Mouse (Mus musculus): ENCODE measurements around the gene Rgs9.
A peak's percentile ranks its signal among the peaks of the same experiment; 100 is the strongest.
"Not testable (repeated sequence)": the region's sequence is repeated elsewhere in the genome, so short reads cannot be mapped to it uniquely, and the experiment has no call there.

Gene Rgs9

DNA sequence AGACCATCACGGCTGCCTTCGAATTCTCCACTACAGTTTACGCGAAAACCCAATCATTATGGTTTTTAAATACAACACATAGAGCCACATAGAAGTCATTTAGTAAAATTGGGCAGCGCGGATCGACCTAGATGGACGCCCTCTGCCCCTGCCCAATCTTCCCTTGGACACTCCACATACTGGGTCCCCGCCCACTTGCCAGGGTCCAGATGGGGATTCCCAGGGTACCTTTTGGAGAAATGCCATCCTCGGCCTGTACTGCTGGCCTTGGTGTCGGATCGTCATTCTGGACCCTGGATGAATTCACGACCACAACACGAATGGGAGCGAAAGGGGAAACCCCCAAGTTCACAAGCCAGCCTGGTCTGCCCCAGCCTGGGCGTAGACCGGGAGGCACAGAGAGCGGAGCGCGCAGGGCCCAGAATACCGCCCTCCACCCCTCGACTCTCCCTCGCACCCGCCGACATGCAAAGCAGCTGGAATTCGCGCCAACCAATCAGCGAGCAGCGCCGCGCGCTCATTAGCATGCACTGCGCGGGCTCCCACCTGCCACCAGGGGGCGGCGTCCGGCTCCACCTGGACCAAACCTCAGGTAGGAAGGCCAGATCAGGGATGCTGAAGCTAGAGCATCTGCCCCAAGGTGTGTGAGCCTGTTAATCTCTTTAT is at the start of gene Rgs9:
Rgs9 (minus strand) TSS at position 420 of the 666 bp plus-strand sequence.
- DNase-seq, result peak; percentile 93

DNA sequence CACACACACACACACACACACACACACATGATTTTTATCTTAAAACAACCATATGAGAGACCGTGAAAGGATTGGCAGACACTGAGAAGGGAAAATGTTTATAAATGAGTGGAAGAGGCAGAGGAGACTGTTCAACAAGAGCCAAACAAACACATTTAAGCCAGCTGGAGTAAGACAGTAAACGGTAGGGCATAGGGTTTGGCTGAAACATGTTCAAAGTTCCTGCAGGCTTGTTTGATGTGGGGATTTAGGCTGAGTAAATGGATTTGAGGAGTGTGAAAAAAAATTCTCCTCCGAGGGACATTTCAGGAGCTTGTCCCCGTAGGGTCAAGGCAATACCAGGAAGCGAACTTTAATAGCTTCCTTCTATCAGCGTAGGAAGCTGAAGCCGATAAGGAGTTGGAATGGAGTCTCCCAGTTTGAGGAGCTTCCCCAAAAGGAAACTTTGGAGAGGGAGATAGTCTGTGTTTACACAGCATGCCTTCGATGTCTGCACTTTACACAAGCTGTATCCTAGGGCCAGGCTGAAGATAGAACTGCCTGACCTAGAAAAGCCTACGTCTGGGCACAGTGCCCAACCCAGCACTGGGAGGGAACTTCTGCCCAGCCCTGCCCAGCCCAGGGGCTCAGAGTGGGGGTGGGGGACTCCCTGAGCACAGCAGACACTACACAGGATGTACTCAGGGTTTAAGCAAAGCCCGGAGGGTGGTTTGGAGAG is 49.5 kb upstream of the Rgs9 start:
- DNase-seq, result peak; percentile 92 to 96

DNA sequence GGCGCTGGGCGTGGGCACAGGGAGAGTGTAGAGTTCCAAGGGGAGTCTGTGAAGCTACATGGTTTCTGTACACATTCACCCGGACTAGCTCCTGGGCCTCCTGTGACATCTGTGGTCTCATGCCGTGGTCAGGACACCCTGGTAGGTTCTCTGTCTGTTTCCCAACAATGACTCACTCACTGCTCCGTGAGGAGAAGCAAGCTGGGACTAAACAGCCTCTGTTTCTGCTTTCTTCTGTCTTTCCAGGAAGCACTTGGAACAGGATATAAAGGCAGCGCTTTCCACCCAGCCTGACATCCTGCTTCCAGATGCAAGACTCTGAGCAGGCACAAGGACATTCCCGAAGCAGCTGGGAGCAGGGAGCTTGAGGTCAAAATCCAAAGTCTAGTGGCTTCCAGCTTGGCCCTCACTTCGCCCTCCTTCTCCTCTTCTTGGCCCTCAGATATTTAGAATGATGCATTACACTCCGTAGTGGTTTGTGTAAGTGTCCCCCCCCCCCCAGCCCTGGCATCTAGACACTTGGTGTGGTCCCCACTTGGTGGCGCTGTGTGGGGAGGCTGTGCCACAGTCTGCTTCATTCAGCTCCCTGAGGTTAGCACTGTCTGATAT is 46.2 kb upstream of the Rgs9 start:
- peak; percentile 74 to 78 for DNase-seq

DNA sequence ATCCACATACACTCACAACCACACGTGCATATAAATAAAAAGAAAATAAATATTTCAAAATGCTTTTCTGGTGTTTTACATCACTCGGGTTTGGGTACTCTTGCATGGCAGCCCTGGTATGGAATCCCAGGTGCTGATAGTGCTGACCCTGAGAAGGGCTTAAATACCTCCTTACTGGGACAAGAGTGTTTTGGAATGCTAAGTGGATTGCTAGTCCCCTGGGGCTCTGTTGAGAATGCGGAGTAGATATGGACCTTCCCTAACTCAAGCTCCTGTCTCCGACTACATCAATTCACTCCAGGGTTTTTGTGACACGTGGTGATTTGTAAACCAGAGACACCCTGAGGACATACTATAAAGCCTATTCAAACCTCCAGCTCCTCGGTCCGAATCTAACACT is 45.6 kb upstream of the Rgs9 start:
- no peak for DNase-seq

DNA sequence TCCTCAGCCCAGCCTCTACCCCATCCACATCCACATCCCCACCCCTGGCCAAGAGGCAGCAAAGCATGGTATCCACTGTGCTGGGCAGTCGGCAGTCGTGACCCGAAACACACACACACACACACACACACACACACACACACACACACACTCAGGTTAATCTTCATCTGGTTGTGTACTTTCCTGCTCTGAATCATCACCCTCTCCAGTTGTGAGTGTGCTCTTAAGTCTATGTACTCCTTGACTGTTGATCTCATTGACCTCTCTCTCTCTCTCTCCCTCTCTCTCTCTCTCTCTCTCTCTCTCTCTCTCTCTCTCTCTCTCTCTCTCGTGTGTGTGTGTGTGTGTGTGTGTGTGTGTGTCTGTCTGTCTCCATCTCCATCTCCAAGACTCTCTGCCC is 44.7 kb upstream of the Rgs9 start:
- not testable (repeated sequence) for DNase-seq

DNA sequence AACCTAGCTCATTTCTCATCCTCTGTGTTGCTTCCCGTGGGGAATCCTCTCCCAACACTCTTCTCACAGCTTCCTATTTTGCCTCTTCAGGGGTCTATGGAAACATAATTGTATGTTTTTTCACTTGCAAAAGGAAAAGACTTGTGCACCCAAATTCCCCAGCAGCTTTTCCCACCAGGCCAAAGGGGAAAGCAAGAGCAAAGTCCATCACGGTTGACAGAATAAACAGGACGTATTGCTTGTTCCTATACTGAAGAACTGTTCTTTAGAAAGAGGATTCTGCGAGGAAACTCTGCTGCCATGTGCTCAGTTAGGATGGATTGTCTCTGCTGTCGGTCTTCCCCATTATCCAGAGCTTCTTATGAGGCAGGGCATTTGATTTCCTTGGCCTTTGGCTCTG is 42.6 kb upstream of the Rgs9 start:
- DNase-seq, result no peak

DNA sequence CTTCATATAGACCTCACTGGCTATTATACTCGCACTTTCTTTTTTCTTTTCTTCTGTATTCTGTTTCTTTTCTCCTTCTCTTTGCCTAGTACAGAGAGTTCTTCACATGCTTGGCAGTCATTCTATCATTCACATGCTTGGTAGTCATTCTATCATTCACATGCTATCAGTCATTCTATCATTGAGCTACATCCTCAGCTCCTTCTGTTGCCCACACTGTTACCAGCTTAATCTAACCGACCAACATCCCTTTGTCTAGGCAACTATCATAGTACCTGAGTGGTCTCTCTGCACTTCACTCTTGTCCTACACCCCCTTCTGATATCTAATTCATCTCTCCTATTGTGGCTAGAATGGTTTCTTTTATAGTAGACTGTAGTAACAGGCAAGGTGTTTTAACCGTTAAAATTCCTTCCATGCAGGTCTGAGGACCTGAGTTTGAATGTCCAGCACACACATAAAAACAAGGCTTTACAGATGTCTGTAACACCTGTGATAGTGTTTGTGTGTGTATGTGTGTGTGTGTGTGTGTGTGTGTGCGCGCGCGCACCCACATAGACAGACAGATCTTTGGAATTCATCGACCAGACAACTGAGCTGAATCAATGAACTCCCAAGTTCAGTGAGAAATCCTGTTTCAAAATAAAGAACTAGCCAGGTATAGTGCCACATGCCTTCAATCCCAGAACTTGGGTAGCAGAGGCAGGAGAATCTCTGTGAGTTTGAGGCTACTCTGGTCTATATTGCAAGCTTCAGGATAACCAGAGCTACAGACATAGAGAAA is 41.4 kb upstream of the Rgs9 start:
- no peak for DNase-seq

DNA sequence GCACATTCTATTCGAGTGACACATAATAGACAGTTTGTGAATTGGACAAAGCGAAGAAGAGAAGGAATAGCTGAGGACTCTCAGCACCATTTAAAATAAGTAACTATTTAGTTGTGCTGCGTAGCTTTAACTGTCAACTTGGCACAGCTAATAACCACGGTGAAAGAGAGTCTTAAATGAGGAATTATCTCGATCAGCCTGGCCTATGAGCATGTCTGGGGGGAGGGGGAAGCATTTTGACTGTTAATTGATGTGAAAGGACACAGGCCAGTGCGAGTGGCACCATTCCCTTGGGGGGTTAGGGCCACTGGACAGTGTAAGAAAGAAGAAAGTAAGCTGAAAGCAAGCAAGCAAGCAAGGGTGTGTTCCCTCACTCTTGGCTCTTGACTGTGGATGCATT is 38.0 kb upstream of the Rgs9 start:
- DNase-seq, result no peak

DNA sequence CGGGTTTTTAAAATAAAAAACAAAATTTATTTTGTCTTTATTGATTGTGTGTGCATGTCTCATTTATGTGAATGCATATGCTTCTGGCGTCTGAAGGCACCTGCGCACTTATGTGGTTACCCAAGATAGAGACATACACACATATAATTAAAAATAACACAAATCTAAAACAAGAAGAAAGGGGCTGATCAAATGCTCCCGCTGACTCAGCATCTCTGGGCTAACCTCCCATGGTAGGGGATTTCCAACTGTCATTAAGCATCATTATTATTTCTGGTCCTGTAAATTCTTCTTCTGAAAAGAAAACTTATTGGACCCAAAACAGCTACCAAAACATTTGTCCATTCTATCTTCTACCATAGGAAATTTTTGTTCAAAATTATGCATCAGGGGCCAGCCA is 36.8 kb upstream of the Rgs9 start:
- no peak for DNase-seq

DNA sequence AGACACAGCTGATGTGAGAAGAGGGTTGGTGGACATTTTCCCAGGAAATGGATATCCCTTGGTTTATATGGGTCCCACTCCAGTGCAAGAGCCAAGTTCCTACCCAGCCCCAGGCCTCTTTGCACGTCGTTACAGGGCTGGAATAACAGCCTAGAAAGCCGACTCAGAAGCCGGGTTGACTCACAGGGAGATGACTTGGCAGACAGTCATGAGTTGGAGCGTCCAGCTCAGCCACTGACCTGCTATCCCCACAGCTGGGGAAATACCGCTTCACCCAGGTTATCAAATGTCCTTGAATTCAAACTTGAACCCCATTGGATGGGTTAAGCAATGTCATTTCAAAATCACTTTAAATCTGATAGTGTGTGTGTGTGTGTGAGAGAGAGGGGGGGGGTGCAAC is 34.8 kb upstream of the Rgs9 start:
- DNase-seq, result no peak

DNA sequence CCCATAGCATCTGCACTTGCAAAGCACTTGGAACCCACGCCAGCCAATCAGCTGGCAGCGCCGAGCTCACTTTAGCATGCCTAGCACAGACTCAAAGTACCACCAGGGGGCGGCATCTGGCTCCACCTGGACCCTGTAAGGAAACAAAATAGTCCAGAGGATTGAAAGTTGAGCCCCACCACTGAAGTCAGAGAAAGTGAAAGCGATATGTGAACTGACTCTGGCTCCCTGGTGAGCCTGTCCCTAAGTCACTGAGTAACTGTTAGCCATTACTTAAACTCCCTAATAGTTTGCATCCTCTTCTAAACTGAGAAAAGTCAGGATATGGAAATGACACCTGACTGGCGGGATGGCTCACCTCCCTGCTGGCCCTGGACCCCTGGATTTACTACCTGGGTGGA is 33.5 kb upstream of the Rgs9 start:
- peak; percentile 93 to 95 for DNase-seq

DNA sequence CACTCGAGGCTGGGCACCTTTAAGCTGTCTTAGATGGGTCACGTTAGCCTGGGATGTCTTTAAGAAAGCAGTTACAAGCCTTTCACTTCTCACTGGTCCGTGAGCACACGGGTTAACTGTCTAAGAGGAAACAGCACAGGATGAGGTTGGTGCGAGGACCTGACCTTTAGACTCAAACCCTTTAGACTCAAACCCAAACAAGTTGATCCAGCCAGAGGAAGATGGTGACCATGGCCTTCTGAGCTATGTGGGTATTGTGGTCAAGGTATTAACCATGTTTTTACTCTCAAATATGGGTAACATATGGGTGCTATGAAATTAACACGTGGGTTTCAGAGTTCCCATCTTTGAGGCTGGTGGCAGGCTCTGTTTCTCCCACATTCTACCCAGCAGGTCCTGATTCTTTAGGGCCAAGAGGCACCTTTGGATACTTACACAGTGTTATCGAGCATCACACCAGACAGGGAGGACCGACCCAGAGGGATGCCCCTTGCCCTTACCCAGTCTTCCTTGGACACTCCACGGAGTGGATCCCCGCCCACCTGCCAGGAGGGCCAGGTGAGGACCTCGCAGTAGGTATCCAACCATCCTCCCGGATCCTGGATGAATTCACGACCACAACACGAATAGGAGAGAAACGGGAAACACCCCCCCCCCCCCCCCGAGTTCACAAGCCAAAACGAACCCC is 32.9 kb upstream of the Rgs9 start:
- no peak for DNase-seq

DNA sequence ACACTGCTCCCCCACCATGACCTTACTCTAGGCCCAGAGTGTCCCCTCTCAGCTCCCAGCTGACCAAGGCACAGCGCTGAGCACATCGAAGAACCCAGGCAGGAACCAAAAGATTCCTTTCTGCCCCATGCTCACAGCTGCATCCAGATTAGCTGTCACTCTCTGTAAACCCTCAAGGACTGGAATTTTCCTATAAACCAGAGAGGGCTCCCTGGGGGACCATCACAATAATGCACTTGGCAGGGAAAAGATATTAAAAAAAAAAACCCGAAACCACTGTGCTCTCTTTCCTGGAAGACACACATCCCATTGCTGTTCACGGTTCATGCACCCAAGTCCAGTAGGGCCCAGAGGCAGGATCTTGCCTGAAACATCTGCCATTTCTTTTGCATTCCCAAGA is 31.4 kb upstream of the Rgs9 start:
- no peak for DNase-seq

DNA sequence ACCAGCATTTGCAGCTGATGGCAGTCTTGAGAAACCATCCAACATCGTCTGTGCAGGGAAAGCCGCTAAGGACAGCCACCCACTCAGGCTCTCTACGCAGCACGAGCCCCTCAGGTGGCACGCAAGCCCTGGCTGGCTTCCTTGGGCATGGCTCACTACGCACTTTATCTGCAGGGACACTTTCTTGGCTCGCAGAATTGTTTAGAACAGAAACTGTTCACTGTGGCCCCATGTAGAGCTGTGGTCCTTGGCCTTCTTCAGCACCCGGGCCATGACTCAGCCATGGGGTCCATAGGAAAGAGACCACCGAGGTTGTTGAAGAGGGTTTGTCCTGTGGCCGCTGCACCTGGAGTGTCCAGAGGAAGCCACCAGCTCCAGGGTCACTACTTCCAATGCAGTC is 30.0 kb upstream of the Rgs9 start:
- DNase-seq, result no peak

DNA sequence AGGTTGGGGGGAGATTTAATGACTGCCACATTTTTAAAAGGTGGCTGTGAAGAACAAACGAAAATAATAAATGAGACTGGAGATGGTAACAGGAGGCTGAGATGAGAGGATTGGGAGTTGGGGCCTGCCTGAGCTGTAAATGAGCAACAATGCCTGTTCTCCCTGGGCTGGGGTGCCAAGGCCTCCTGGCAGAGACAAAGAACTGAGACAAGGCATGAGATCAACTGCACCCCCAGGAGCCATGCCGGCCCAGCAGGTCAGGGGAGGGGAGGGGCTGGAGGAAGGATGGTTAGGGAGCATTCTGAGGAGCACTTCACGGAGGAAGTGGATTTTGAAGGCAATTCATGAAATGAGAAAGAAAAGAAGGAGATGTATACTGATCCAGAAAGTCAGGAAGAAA is 29.5 kb upstream of the Rgs9 start:
- no peak for DNase-seq

DNA sequence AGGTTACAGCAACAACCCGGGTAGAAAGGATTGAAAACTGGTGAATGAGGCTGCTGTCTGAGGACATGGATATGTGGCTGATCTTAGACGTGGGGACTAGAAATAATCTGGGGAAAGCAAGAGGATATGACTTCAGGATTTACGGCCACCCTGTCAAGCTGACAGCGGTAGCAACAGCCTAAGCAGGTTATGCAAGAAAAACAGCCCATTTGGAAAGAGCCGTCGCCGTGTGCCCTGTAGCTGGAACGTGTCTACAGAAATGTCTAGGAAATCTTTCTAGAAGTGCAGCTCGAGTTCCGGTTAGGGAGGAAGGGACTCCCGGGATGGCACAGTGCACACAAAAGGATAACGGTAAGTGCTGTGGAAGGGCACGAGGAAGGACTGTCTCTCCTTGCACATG is 28.3 kb upstream of the Rgs9 start:
- no peak for DNase-seq

DNA sequence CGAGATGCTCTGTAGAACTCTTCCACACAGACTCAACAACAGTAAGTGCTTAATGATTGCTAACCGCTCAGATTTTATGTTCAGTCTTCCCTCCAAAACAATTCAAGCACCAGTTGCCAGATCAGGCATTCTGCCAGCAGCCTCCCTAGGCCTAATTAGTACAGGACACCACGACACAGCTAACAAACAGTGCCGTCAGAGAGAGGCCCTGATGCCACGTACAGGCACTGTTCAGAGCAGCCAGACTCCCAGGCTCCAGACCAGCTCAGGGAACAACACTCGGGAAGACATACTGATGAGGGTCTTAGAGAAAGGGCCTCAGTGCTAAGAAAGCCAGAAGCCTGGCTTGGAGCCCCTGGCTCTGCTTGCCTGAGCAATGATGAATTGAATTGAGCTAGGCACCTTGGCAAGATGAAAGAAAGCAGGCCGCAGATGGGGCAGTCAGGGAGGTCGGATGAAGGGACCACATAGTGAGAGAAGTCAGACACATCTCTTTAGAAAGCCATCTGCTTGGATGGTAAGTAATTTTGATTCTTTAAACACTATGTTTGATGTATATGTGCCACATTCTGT is 22.5 kb upstream of the Rgs9 start:
- DNase-seq, result peak; percentile 25 to 47

DNA sequence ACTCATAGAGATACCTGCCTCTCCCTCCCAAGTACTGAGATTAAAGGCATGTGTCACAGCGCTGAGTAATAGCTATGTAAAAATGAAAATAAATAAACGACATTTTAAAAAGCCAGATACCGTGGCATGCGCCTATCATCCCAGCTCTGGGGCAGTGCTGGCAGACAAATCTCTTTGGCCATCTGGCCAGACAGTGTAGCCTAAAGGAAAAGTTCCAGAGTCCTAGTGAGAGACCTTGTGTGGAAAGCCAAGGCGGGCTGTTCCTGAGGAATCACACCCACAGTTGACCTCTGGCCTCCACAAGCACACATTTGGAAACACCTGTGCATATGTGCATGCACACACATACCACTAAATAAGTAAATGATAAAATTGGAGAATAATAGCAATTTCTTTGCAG is 22.0 kb upstream of the Rgs9 start:
- no peak for DNase-seq

DNA sequence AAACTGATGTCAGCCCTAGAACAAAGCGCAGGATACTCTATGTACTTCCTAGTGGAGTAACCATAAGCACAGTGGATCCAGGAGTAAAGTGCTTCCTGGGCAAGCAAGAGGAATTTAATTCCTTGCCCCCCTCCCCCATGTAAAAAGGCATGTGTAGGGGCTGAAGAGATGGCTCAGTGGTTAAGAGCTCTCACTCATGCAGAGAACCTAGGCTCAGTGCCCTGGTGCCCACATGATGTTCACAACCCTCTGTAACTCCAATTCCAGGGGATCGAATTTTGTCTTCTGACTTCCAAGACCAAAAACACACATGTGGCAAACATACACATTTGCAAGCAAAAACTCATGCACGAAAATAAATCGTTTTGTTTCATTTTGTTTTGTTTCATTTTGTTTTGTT is 21.5 kb upstream of the Rgs9 start:
- DNase-seq, result no peak

DNA sequence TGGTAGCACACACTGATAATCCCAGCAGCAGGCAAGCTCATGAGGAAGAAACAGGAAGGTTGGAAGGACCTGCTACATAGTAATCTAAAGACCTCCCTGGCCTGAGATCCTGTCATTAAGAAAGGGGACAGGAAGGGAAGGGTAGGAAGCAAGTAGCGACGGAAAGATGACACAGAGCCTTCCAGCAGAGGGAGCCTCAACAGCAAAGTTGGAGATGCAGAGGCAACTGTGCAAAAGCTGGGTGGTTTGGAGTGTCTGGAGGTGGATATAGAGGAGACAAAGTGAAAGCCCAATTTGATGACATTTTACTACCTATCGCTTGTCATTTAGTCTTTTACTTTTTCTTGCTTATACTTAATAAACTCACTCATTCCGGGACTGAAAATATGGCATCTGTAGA is 19.0 kb upstream of the Rgs9 start:
- DNase-seq, result peak in 1 of 2 experiments; percentile 63

DNA sequence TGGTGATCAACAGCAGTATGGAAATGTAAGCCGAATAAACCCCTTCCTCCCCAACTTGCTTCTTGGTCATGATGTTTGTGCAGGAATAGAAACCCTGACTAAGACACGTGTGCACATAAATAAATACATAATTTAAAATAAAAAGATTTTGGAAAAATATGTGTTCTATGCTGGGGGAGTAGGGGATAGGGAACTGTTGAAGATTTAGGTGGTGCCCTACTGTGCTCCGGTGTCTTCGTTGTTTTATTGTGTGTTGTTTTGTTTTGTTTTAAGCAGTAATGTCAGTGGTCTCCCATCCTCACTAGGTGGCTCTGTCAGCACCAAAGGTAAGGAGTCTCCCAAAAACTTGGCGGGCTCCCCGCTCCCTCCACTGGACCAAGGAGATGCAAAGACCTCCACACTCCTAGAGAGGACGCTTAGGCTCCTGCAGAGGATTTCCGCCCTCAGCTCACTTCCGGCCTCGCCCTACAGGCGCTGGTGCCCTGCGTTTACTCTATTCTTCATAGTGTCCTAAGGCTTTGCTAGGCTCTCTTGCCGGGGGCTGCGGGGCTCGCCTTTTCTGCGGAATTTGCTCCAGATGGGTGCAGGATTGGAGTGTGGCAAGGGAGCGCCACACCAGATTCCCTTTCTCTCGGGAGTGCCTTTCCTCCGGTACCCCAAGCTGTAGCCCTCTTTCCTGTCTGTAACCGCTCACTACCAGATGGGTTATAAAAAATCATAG is 14.1 kb upstream of the Rgs9 start:
- DNase-seq, result peak; percentile 79 to 84

DNA sequence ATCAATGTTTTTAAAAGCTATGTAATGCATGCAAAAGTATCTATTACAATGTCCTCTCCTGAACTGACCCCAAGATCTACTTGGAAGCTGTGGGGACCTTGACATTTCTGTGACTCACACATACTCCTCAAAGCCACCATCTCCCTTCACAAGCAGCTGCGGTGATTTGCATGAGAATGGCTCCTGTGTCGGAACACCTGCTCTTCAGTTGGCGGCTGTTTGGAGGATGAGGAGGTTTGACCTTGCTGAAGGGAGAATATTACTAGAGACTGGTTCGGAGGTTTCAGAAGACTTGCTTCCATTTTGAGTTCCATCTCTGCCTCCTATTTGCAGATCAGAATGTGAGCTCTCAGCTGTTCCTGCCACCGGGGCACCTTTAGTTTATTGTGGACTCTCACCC is 7.8 kb upstream of the Rgs9 start:
- DNase-seq, result no peak

Data from lung, postnatal 4 days (tissue).